Mouse (Mus musculus) left cerebral cortex, adult 2 months (tissue): ENCODE measurements around the gene Adora2a. TPM values are rescaled to one million over a fixed set of nuclear protein-coding genes. Genes with fewer than 3 reads are reported as not detected.

ENCODE experiments used
- DNase-seq, 2 experiments: peaks; one replicate each; pipeline ENCODE4 v3.0.0; 2021 to 2022; ENCODE audit warnings: low spot score in 2 of 2, mixed read lengths in 1 of 2; ENCODE audit errors: extremely low spot score in 1 of 2
- H3K27ac ChIP-seq: fragments of 200-600 bp; 2 replicates; pipeline ENCODE4 v1.8.1; 2022
- H3K4me3 ChIP-seq: fragments of 200-600 bp; 2 replicates; pipeline ENCODE4 v1.8.1; 2022
- CTCF ChIP-seq: fragments of 200-600 bp; IDR thresholded peaks from 2 replicates; pipeline ENCODE4 v1.8.1; 2022; ENCODE audit warnings: antibody characterized with exemption, mild to moderate bottlenecking, moderate library complexity
- intact Hi-C: fragments of 180-260 bp; cut with DNase I; formaldehyde crosslinking; loops from one replicate; pipeline ENCODE4 v1.15.1; 2025
- total RNA-seq, 2 experiments: library from RNA; stranded (reverse); gene quantifications; 2 replicates each; pipeline ENCODE4 v1.2.3; 2021

Gene Adora2a
- total RNA-seq, 2 experiments from 2014 or later: 6.8 to 18.7 TPM

GRCm38 (mm10) chr10:75315756-75316155 is 921 bp upstream of the Adora2a start:
- Histone ChIP-seq H3K4me3 (no peak overlapping the region), H3K27ac (no peak overlapping the region)
- no peak for DNase-seq
- TF ChIP-seq CTCF: no peak
- intact Hi-C loops: loop anchor here (2.0 to 5.0 kb wide), 2 partner anchors 75 to 172 kb away; no protein-coding TSS in a partner anchor

GRCm38 (mm10) chr10:75316472-75316871 is 205 bp upstream of the Adora2a start:
- TF ChIP-seq CTCF: no peak
- no peak for DNase-seq
- intact Hi-C loops: loop anchor here (2.0 to 5.0 kb wide), 2 partner anchors 74 to 171 kb away; no protein-coding TSS in a partner anchor
- Histone ChIP-seq H3K4me3 (peak overlapping the region; percentile 43), H3K27ac (no peak overlapping the region)

- Histone ChIP-seq H3K4me3 (peak overlapping the region; percentile 43), H3K27ac (peak overlapping the region; percentile 55)
- intact Hi-C loops: loop anchor here (1.0 to 5.0 kb wide), 3 partner anchors 74 to 170 kb away; no protein-coding TSS in a partner anchor
- DNase-seq: peak; percentile 58 to 59
- TF ChIP-seq CTCF: peak; percentile 86
These were observed 458 bp downstream of the Adora2a start for GRCm38 (mm10) chr10:75316908-75317761.

- no peak for DNase-seq
- TF ChIP-seq CTCF: no peak
- H3K4me3 ChIP-seq: no peak overlapping the region; the same call in 1 of the 2 replicates
- intact Hi-C loops: loop anchor here (5.0 kb wide), 1 partner anchor 169 kb away; no protein-coding TSS in a partner anchor
- H3K27ac ChIP-seq: no peak overlapping the region
These were observed 1.5 kb downstream of the Adora2a start for GRCm38 (mm10) chr10:75318206-75318605.

GRCm38 (mm10) chr10:75320321-75320720 is 3.6 kb downstream of the Adora2a start:
- no peak for TF ChIP-seq CTCF
- no peak overlapping the region for H3K27ac ChIP-seq
- DNase-seq: no peak
- intact Hi-C loops: no loop called here
- no peak overlapping the region for H3K4me3 ChIP-seq

GRCm38 (mm10) chr10:75322966-75323365 is 6.3 kb downstream of the Adora2a start:
- Histone ChIP-seq H3K27ac (no peak overlapping the region), H3K4me3 (no peak overlapping the region)
- DNase-seq: no peak
- intact Hi-C loops: no loop called here
- TF ChIP-seq CTCF: no peak

GRCm38 (mm10) chr10:75323986-75324385 is 7.3 kb downstream of the Adora2a start:
- no peak overlapping the region for H3K4me3 ChIP-seq
- intact Hi-C loops: no loop called here
- H3K27ac ChIP-seq: no peak overlapping the region
- TF ChIP-seq CTCF: no peak
- DNase-seq: no peak

GRCm38 (mm10) chr10:75324391-75324790 is 7.7 kb downstream of the Adora2a start:
- intact Hi-C loops: no loop called here
- no peak overlapping the region for H3K27ac ChIP-seq
- DNase-seq: no peak
- TF ChIP-seq CTCF: no peak
- no peak overlapping the region for H3K4me3 ChIP-seq

GRCm38 (mm10) chr10:75325821-75326220 is 9.1 kb downstream of the Adora2a start:
- no peak for DNase-seq
- no peak overlapping the region for H3K27ac ChIP-seq

GRCm38 (mm10) chr10:75326553-75326952 is 9.9 kb downstream of the Adora2a start:
- TF ChIP-seq CTCF: no peak
- H3K27ac ChIP-seq: no peak overlapping the region
- intact Hi-C loops: no loop called here

More at GRCm38 (mm10) chr10:75325821-75326220, 9.1 kb downstream of the Adora2a start:
- no peak overlapping the region for H3K4me3 ChIP-seq
- no peak for TF ChIP-seq CTCF
- intact Hi-C loops: no loop called here

GRCm38 (mm10) chr10:75327081-75327480 is 10.4 kb downstream of the Adora2a start:
- no peak overlapping the region for H3K4me3 ChIP-seq
- intact Hi-C loops: no loop called here
- H3K27ac ChIP-seq: no peak overlapping the region
- no peak for DNase-seq
- no peak for TF ChIP-seq CTCF

More at GRCm38 (mm10) chr10:75326553-75326952, 9.9 kb downstream of the Adora2a start:
- H3K4me3 ChIP-seq: no peak overlapping the region
- no peak for DNase-seq

- H3K4me3 ChIP-seq: no peak overlapping the region
- DNase-seq: no peak
- TF ChIP-seq CTCF: no peak
- intact Hi-C loops: no loop called here
- no peak overlapping the region for H3K27ac ChIP-seq
These were observed 11.6 kb downstream of the Adora2a start for GRCm38 (mm10) chr10:75328201-75328704.
